Mouse (Mus musculus) hindbrain, embryonic 13.5 days (tissue): ENCODE data around the gene Foxk1. TPM values are rescaled to one million over a fixed set of nuclear protein-coding genes. Genes with fewer than 3 reads are reported as not detected.
A peak's percentile ranks its signal among the peaks of the same experiment; 100 is the strongest.

Experiments used
- ATAC-seq: fragments of 200-750 bp; cut with Nextera tagmentation; 2 replicates; pipeline ENCODE4 v1.8.0; 2017; ENCODE audit warnings: moderate TSS enrichment; ENCODE audit not compliant: low FRiP score
- H3K27ac ChIP-seq: fragments of 300-500 bp; sonication (generic); 2 replicates; pipeline ENCODE4 v1.5.1; 2015; ENCODE audit warnings: inconsistent platforms, mild to moderate bottlenecking, moderate library complexity
- H3K27me3 ChIP-seq: fragments of 300-500 bp; sonication (generic); 2 replicates; pipeline ENCODE4 v1.6.1; 2015; ENCODE audit warnings: mild to moderate bottlenecking, inconsistent platforms
- H3K36me3 ChIP-seq: fragments of 300-500 bp; sonication (generic); 2 replicates; pipeline ENCODE4 v1.6.1; 2015; ENCODE audit warnings: mild to moderate bottlenecking, inconsistent platforms
- H3K4me1 ChIP-seq: fragments of 300-500 bp; sonication (generic); replicated peaks from 2 replicates; pipeline ENCODE4 v1.6.1; 2015; ENCODE audit warnings: inconsistent platforms
- H3K4me2 ChIP-seq: fragments of 300-500 bp; sonication (generic); 2 replicates; pipeline ENCODE4 v1.6.1; 2015; ENCODE audit warnings: inconsistent platforms, mild to moderate bottlenecking, moderate library complexity
- H3K4me3 ChIP-seq: fragments of 300-500 bp; sonication (generic); 2 replicates; pipeline ENCODE4 v1.5.1; 2015; ENCODE audit warnings: mild to moderate bottlenecking, inconsistent platforms
- H3K9ac ChIP-seq: fragments of 300-500 bp; sonication (generic); 2 replicates; pipeline ENCODE4 v1.6.1; 2015; ENCODE audit warnings: mild to moderate bottlenecking, inconsistent platforms
- H3K9me3 ChIP-seq: fragments of 300-500 bp; sonication (generic); 2 replicates; pipeline ENCODE4 v1.6.1; 2016; ENCODE audit warnings: inconsistent platforms
- WGBS: fragments of 180-500 bp; shearing (Covaris S2); methylation state at CpG from one replicate; pipeline ENCODE4 v1.1.7; 2015; 5-methylcytosine and 5-hydroxymethylcytosine counted together
- polyA plus RNA-seq: library from polyadenylated mRNA; unstranded; fragments of >200 nt; fragmentation: Nextera tagmentation; extraction: Ambion mirVana; gene quantifications from 2 replicates; pipeline ENCODE4 v1.2.1, GENCODE M21; 2015

Foxk1 gene
- 5.3 and 5.6 TPM in 2 replicates for polyA plus RNA-seq

GRCm38 (mm10) chr5:142400981-142401640 is at the start of gene Foxk1:
TSS of gene Foxk1 (plus strand) at chr5:142401497.
- Histone ChIP-seq H3K4me3 (peak within 1 kb of the TSS; percentile 98), H3K9me3 (no peaks in the 10 kb centered on the region), H3K36me3 (peaks cover 2% of the 10 kb centered on the region; the same call in 1 of the 2 replicates), H3K27me3 (no peaks in the 10 kb centered on the region), H3K4me2 (peak within 1 kb of the TSS; percentile 95), H3K4me1 (peaks cover 54% of the 10 kb centered on the region), H3K27ac (peak within 1 kb of the TSS; percentile 91), H3K9ac (peak within 1 kb of the TSS; percentile 98)
- under 1% methylated on average over 59 of the region's 60 CpGs for WGBS
- ATAC-seq = peak; percentile 89

- ATAC-seq = no peak
These were observed 48.9 kb upstream of the Foxk1 start for GRCm38 (mm10) chr5:142352336-142352892.

GRCm38 (mm10) chr5:142355144-142355543 is 46.2 kb upstream of the Foxk1 start:
- H3K9ac ChIP-seq = no peak overlapping the region
- H3K4me1 ChIP-seq = no peaks in the 10 kb centered on the region
- H3K4me3 ChIP-seq = no peak overlapping the region
- WGBS = 90% methylated on average over 3 of the region's 3 CpGs
- H3K9me3 ChIP-seq = no peaks in the 10 kb centered on the region
- H3K27me3 ChIP-seq = no peaks in the 10 kb centered on the region
- H3K36me3 ChIP-seq = no peaks in the 10 kb centered on the region
- H3K27ac ChIP-seq = no peak overlapping the region
- H3K4me2 ChIP-seq = no peak overlapping the region
- no peak for ATAC-seq

More at GRCm38 (mm10) chr5:142352336-142352892, 48.9 kb upstream of the Foxk1 start:
- H3K27me3 ChIP-seq = no peaks in the 10 kb centered on the region
- H3K4me2 ChIP-seq = no peak overlapping the region
- no peaks in the 10 kb centered on the region for H3K36me3 ChIP-seq
- no peak overlapping the region for H3K9ac ChIP-seq
- no peak overlapping the region for H3K4me3 ChIP-seq
- H3K9me3 ChIP-seq = 0 out of 2 replicates have a peak, but pooled peaks cover 3% of the 10 kb centered on the region
- 94% methylated on average over 5 of the region's 5 CpGs for WGBS
- no peaks in the 10 kb centered on the region for H3K4me1 ChIP-seq
- no peak overlapping the region for H3K27ac ChIP-seq

GRCm38 (mm10) chr5:142361166-142361565 is 40.1 kb upstream of the Foxk1 start:
- Histone ChIP-seq H3K4me2 (no peak overlapping the region), H3K9ac (0 out of 2 replicates have a peak overlapping the region, but pooled peaks have one; percentile 11)

GRCm38 (mm10) chr5:142362894-142363293 is 38.4 kb upstream of the Foxk1 start:
- Histone ChIP-seq H3K36me3 (no peaks in the 10 kb centered on the region), H3K27ac (peak overlapping the region; percentile 40; the same call in 1 of the 2 replicates), H3K4me2 (no peak overlapping the region), H3K4me1 (peaks cover 22% of the 10 kb centered on the region), H3K9ac (no peak overlapping the region), H3K27me3 (no peaks in the 10 kb centered on the region), H3K4me3 (no peak overlapping the region), H3K9me3 (no peaks in the 10 kb centered on the region)
- no peak for ATAC-seq
- 64% methylated on average over 3 of the region's 3 CpGs for WGBS

More at GRCm38 (mm10) chr5:142361166-142361565, 40.1 kb upstream of the Foxk1 start:
- peaks cover 12% of the 10 kb centered on the region; the same call in 1 of the 2 replicates for H3K4me1 ChIP-seq
- H3K27ac ChIP-seq = no peak overlapping the region; the same call in 1 of the 2 replicates
- H3K27me3 ChIP-seq = no peaks in the 10 kb centered on the region
- no peak for ATAC-seq
- H3K9me3 ChIP-seq = no peaks in the 10 kb centered on the region
- WGBS = 68% methylated on average over 5 of the region's 5 CpGs
- H3K36me3 ChIP-seq = no peaks in the 10 kb centered on the region
- H3K4me3 ChIP-seq = no peak overlapping the region

GRCm38 (mm10) chr5:142364095-142364494 is 37.2 kb upstream of the Foxk1 start:
- no peak for ATAC-seq
- 66% methylated on average over 5 of the region's 5 CpGs for WGBS

DNA sequence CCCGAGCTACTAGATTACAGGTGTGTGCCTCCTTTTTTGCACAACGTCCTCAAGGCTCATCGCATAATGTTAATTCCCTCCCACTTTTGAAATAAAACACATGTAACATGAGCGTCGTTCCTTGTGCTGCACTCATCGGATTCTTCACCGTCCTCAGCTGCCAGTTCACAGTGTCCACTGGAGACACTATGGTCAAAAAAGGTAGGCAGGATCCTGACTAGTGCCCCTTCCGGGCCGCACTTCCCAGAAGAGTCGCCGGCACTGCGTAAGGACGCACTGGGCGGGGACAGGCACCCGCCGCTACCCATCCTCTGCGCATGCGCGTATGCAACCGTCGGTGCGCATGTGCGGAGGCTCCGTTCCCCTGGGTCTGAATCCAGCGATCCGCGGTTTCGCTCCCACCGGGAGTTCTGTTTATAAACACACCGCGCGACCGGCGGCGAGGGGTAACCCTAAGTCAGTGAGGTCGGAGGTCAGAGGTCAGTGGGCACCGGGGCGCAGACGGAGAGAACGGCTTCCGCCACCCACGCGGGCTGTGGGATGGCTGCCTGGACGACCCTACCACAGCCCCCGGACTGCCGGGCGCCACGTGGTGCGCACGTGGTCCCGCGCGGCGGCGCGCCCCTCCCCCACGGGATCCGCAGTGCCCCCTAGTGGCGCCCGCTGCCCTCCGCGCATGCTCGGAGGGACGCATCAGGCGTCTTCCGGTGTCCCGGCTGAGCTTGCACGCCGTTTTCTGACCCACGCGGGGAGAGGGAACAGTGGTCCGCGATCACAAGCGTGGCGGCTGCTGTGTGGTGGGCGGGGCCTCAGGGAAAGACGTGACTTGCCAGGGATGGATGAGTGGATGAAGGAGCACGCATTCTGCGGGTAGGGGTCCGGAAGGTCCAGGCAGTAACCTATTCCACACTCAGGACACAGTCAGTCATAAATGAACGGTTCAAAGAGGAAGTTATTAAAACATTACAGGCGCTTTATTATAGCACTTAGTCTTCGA is 33.9 kb upstream of the Foxk1 start:
- Histone ChIP-seq H3K4me1 (peaks cover 45% of the 10 kb centered on the region), H3K36me3 (no peaks in the 10 kb centered on the region), H3K27ac (peak overlapping the region; percentile 77), H3K4me3 (peak overlapping the region; percentile 57), H3K9me3 (no peaks in the 10 kb centered on the region), H3K27me3 (no peaks in the 10 kb centered on the region), H3K4me2 (peak overlapping the region; percentile 75), H3K9ac (peak overlapping the region; percentile 80)
- ATAC-seq = peak; percentile 92
- WGBS = under 1% methylated on average over 83 of the region's 83 CpGs

More at GRCm38 (mm10) chr5:142364095-142364494, 37.2 kb upstream of the Foxk1 start:
- H3K9me3 ChIP-seq = no peaks in the 10 kb centered on the region
- H3K36me3 ChIP-seq = no peaks in the 10 kb centered on the region
- H3K27ac ChIP-seq = no peak overlapping the region
- no peak overlapping the region for H3K9ac ChIP-seq
- H3K27me3 ChIP-seq = no peaks in the 10 kb centered on the region
- no peak overlapping the region for H3K4me2 ChIP-seq
- no peak overlapping the region for H3K4me3 ChIP-seq
- peaks cover 33% of the 10 kb centered on the region for H3K4me1 ChIP-seq

DNA sequence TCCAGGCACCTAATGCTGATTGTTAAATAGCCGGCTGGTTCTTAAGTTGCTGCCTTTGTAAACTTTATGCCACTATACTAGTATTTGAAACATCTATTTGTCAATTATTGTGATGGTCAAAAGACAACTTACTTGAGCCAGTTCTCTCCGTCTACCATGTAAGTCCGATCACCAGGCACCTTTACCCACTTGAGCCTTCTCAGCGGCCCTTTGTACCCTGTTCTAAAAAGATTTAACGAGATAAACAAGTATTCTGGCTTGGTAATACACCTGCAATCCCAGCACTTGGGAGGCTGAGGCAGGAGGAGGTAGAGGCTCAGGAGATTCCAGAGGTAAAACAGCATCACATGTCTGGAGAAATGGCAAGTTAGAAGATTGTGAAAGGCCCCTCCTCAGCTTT is 33.2 kb upstream of the Foxk1 start:
- Histone ChIP-seq H3K4me3 (peak overlapping the region; percentile 57), H3K4me2 (peak overlapping the region; percentile 75), H3K27me3 (no peaks in the 10 kb centered on the region), H3K27ac (peak overlapping the region; percentile 77), H3K9me3 (no peaks in the 10 kb centered on the region), H3K4me1 (peaks cover 46% of the 10 kb centered on the region), H3K9ac (peak overlapping the region; percentile 80), H3K36me3 (no peaks in the 10 kb centered on the region)
- no peak for ATAC-seq
- 65% methylated on average over 5 of the region's 5 CpGs for WGBS

DNA sequence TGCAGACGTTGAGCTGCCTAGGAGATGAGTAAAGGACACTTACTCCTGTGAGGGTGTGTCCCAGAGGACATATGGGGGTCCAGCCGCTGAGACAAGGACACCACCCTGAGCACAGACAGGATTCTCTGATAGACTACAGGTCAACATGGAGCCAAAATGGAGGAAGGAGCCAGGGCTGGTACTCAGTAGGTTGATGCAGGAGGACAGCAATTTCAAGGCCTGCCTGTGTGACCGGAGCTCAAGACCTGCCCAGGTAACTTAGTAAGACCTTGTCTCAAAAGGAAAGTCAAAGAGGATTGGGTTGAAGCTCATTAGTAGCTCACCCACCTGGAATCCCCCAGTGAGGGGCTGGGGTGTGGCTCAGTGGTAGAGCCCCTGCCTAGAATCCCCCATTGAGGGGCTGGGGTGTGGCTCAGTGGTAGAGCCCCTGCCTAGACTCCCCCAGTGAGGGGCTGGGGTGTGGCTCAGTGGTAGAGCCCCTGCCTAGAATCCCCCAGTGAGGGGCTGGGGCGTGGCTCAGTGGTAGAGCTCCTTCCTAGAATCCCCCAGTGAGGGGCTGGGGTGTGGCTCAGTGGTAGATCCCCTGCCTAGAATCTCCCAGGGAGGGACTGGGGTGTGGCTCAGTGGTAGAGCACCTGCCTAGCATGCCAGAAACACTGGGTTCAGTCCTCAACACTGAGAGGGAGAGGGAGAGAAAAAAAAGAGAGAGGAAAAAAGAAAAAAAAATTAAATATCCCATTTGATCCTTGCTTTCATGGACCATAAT is 30.7 kb upstream of the Foxk1 start:
- H3K4me3 ChIP-seq = no peak overlapping the region
- WGBS = 91% methylated on average over 4 of the region's 4 CpGs
- no peak for ATAC-seq
- H3K27me3 ChIP-seq = no peaks in the 10 kb centered on the region
- no peak overlapping the region for H3K4me2 ChIP-seq
- peak overlapping the region; percentile 86 for H3K27ac ChIP-seq
- no peaks in the 10 kb centered on the region for H3K36me3 ChIP-seq
- no peaks in the 10 kb centered on the region for H3K9me3 ChIP-seq
- peaks cover 43% of the 10 kb centered on the region for H3K4me1 ChIP-seq
- H3K9ac ChIP-seq = no peak overlapping the region

GRCm38 (mm10) chr5:142371172-142372155 is 29.8 kb upstream of the Foxk1 start:
- no peaks in the 10 kb centered on the region for H3K36me3 ChIP-seq
- no peaks in the 10 kb centered on the region for H3K27me3 ChIP-seq
- peak overlapping the region; percentile 86 for H3K27ac ChIP-seq
- H3K4me2 ChIP-seq = 0 out of 2 replicates have a peak overlapping the region, but pooled peaks have one; percentile 10
- H3K9ac ChIP-seq = peak overlapping the region; percentile 40
- ATAC-seq = peak; percentile 16; the same call in 1 of the 2 replicates
- 4% methylated on average over 24 of the region's 24 CpGs for WGBS
- H3K9me3 ChIP-seq = no peaks in the 10 kb centered on the region
- H3K4me3 ChIP-seq = no peak overlapping the region
- peaks cover 40% of the 10 kb centered on the region for H3K4me1 ChIP-seq
